Mouse (Mus musculus) embryonic facial prominence, embryonic 13.5 days (tissue): ENCODE measurements at regions not wholly inside any gene's neighbourhood (a gene's known extent, or its start where the extent isn't known, plus 50 kb on each side); places are given as distances from the start of the nearest gene placed in this dataset.
"Not testable (repeated sequence)": the region's sequence is repeated elsewhere in the genome, so short reads cannot be mapped to it uniquely, and the experiment has no call there.

Experiments used
- ATAC-seq: fragments of 200-750 bp; cut with Nextera tagmentation; 2 replicates; pipeline ENCODE4 v1.8.0; 2017; ENCODE audit warnings: low read depth; ENCODE audit not compliant: insufficient number of reproducible peaks, insufficient read depth, low FRiP score, low TSS enrichment
- H3K27ac ChIP-seq: fragments of 300-500 bp; sonication (generic); 2 replicates; pipeline ENCODE4 v1.5.1; 2015; ENCODE audit warnings: moderate library complexity, mild to moderate bottlenecking, inconsistent platforms
- H3K27me3 ChIP-seq: fragments of 300-500 bp; sonication (generic); 2 replicates; pipeline ENCODE4 v1.6.1; 2015; ENCODE audit warnings: mild to moderate bottlenecking, inconsistent platforms
- H3K36me3 ChIP-seq: fragments of 300-500 bp; sonication (generic); 2 replicates; pipeline ENCODE4 v1.6.1; 2015; ENCODE audit warnings: mild to moderate bottlenecking, inconsistent platforms
- H3K4me1 ChIP-seq: fragments of 300-500 bp; sonication (generic); 2 replicates; pipeline ENCODE4 v1.6.1; 2015; ENCODE audit warnings: inconsistent platforms
- H3K4me2 ChIP-seq: fragments of 300-500 bp; sonication (generic); 2 replicates; pipeline ENCODE4 v1.6.1; 2015; ENCODE audit warnings: moderate library complexity, mild to moderate bottlenecking, inconsistent platforms
- H3K4me3 ChIP-seq: fragments of 300-500 bp; sonication (generic); 2 replicates; pipeline ENCODE4 v1.5.1; 2015; ENCODE audit warnings: mild to moderate bottlenecking, inconsistent platforms
- H3K9ac ChIP-seq: fragments of 300-500 bp; sonication (generic); 2 replicates; pipeline ENCODE4 v1.6.1; 2015; ENCODE audit warnings: mild to moderate bottlenecking, inconsistent platforms
- H3K9me3 ChIP-seq: fragments of 300-500 bp; sonication (generic); 2 replicates; pipeline ENCODE4 v1.6.1; 2016; ENCODE audit warnings: inconsistent platforms
- WGBS: fragments of 180-500 bp; shearing (Covaris S2); methylation state at CpG from one replicate; pipeline ENCODE4 v1.1.7; 2015; ENCODE audit warnings: mixed read lengths; 5-methylcytosine and 5-hydroxymethylcytosine counted together

- Histone ChIP-seq H3K36me3 (no peaks in the 10 kb centered on the region), H3K4me1 (no peaks in the 10 kb centered on the region), H3K4me2 (no peak overlapping the region), H3K9ac (no peak overlapping the region), H3K27me3 (no peaks in the 10 kb centered on the region), H3K9me3 (no peaks in the 10 kb centered on the region), H3K27ac (no peak overlapping the region), H3K4me3 (no peak overlapping the region)
- WGBS = 74% methylated on average over 1 of the region's 1 CpGs
- no peak for ATAC-seq
Measured at GRCm38 (mm10) chr16:49441225-49441624, 257.8 kb upstream of the Ift57 start.

DNA sequence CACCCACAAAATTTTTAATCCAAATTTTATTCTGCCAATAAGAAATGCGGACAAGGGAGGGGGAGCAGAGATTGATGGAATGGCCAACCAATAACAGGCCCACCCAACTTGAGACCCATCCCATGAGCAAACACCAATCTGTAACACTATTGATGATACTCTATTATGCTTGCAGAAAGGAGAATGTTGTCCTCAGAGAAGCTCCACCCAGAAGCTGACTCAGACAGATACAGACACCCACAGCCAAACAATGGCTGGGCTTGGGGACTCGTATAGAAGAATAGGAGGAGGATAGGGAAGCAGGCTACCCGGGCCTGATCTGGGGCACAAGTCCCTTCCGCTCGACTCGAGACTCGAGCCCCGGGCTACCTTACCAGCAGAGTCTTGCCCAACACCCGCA is 251.7 kb upstream of the Ift57 start:
- not testable (repeated sequence) for H3K27ac ChIP-seq, ATAC-seq, H3K4me1 ChIP-seq, H3K36me3 ChIP-seq, H3K4me2 ChIP-seq, H3K27me3 ChIP-seq, H3K9ac ChIP-seq, H3K4me3 ChIP-seq, H3K9me3 ChIP-seq
- 95% methylated on average over 8 of the region's 9 CpGs for WGBS

DNA sequence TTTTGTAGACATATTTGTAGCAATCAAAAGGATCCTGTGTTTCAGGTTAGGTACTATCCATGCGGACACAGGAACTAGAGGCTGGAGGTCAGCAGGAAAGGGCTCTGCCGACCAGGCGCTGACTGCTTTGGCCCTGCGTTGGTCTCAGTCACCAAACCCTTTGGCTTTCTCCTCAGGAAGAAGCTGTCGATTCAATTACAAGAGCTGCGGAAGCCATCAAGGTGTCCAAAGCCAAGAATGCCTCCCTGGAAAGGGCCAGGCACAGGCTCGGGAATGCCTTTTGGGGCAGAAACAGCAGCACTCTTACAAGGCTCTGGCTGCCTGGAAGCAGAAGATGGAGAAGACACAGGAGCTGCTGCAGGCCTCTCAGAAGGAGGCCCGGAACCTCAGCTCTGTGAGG is 205.2 kb upstream of the Ift57 start:
- 83% methylated on average over 8 of the region's 8 CpGs for WGBS

GRCm38 (mm10) chr16:49497521-49498010 is 201.5 kb upstream of the Ift57 start:
- no peaks in the 10 kb centered on the region for H3K9me3 ChIP-seq
- H3K9ac ChIP-seq = no peak overlapping the region
- no peak for ATAC-seq
- 88% methylated on average over 3 of the region's 3 CpGs for WGBS
- no peaks in the 10 kb centered on the region for H3K4me1 ChIP-seq
- no peak overlapping the region for H3K4me3 ChIP-seq
- H3K36me3 ChIP-seq = no peaks in the 10 kb centered on the region
- H3K27ac ChIP-seq = no peak overlapping the region
- no peak overlapping the region for H3K4me2 ChIP-seq
- no peaks in the 10 kb centered on the region for H3K27me3 ChIP-seq

More for the DNA sequence above, 205.2 kb upstream of the Ift57 start:
- H3K4me2 ChIP-seq = no peak overlapping the region
- H3K9me3 ChIP-seq = no peaks in the 10 kb centered on the region; the same call in 1 of the 2 replicates
- no peaks in the 10 kb centered on the region for H3K4me1 ChIP-seq
- no peak overlapping the region for H3K27ac ChIP-seq
- ATAC-seq = no peak
- H3K9ac ChIP-seq = no peak overlapping the region
- H3K4me3 ChIP-seq = no peak overlapping the region
- H3K36me3 ChIP-seq = no peaks in the 10 kb centered on the region
- H3K27me3 ChIP-seq = no peaks in the 10 kb centered on the region

DNA sequence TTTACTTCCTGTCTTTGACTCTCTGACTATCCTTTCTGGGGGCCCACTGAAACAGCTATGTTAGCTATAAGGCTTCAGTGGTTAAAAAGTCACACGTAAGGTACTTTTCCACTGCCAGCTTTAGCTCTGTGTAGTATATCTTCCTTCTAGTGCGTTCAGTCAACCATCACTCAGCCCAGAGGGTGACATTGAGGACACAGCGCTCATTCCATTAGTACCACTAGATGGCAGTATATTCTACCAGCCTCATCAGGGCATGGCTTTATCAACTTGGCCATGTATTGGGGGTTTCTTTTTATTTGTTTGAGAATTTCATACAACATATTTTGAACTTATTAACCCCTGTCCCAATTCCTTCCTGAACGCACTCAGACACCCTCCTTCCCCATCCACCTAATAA is 198.2 kb upstream of the Ift57 start:
- Histone ChIP-seq H3K4me3 (no peak overlapping the region), H3K9me3 (no peaks in the 10 kb centered on the region), H3K4me2 (no peak overlapping the region), H3K27ac (no peak overlapping the region), H3K9ac (no peak overlapping the region), H3K4me1 (no peaks in the 10 kb centered on the region), H3K27me3 (no peaks in the 10 kb centered on the region), H3K36me3 (no peaks in the 10 kb centered on the region)
- no peak for ATAC-seq
- WGBS = 33% methylated on average over 4 of the region's 4 CpGs

DNA sequence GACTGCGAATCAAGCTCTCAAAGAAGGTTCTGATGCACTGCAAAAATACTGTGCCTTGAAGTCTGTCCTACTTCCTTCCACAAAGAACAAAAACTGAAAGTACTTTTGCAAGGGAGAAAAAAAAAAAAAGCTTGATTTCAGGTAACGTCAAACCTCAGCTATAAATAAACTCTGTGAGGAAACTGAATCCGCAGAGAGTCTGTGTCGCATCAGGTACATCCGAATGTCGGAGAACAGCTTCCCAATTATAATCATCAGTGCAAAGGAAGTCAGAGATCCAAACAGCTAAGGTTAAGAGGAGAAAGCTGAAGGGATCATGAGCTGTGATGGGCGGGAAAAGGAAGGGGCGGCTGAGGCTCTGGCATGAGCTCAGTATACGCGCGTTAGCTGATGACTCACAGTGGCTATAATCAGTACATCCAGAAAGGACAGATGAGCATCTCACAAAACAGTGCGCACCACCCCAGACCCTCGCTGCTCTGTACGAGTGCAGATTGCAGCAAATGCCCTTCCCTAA is 195.1 kb upstream of the Ift57 start:
- 57% methylated on average over 14 of the region's 14 CpGs for WGBS
- Histone ChIP-seq H3K27ac (no peak overlapping the region), H3K27me3 (no peaks in the 10 kb centered on the region), H3K4me3 (no peak overlapping the region), H3K4me2 (no peak overlapping the region; the same call in none of the 2 replicates), H3K4me1 (no peaks in the 10 kb centered on the region), H3K9me3 (no peaks in the 10 kb centered on the region), H3K9ac (no peak overlapping the region), H3K36me3 (no peaks in the 10 kb centered on the region)
- ATAC-seq = no peak

DNA sequence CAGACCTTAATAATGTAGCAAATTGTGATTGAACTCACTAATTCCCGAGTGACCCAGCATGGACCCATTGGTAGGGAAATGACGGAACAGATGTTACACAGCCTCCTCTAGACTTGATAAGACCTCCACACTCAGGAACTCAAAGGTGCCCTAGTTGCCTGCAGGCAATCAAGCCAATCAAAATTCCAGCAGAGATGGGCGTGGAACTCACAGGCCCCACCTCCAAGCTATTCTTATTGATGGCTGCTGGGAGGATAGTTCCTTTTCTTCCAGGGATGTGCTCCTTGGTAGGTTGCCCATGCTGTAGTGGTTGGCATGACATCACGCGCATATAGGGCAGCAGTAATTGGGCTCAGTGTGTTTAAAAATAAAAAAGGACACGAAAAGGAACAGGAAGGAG is 194.4 kb upstream of the Ift57 start:
- no peak overlapping the region for H3K4me2 ChIP-seq
- no peaks in the 10 kb centered on the region for H3K9me3 ChIP-seq
- no peak overlapping the region for H3K9ac ChIP-seq
- H3K27me3 ChIP-seq = no peaks in the 10 kb centered on the region
- ATAC-seq = no peak
- H3K4me3 ChIP-seq = no peak overlapping the region
- no peaks in the 10 kb centered on the region for H3K36me3 ChIP-seq
- WGBS = 80% methylated on average over 6 of the region's 6 CpGs
- no peak overlapping the region for H3K27ac ChIP-seq
- H3K4me1 ChIP-seq = no peaks in the 10 kb centered on the region

DNA sequence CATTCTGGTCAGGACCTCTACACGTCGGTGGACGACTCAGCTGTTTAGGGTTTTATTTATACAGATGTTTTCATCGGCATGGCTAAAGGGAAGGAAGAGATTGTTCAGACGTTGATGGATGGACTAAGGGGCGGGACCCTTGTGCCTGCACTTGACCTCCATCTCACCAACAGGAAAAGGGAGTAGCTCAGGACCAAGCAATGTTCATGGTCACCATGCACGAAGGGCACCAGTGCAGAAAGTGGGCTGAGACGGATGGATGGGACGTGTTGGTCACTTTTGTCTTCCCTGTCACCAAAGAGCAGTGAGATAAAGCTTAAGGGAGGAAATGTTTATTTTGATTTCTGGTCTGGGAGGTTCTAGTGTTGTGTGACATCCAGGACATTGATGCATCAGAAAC is 193.8 kb upstream of the Ift57 start:
- no peak overlapping the region for H3K4me2 ChIP-seq
- WGBS = 88% methylated on average over 9 of the region's 9 CpGs
- no peak overlapping the region for H3K9ac ChIP-seq
- no peaks in the 10 kb centered on the region for H3K9me3 ChIP-seq
- no peaks in the 10 kb centered on the region for H3K27me3 ChIP-seq
- no peak for ATAC-seq
- H3K27ac ChIP-seq = no peak overlapping the region
- no peaks in the 10 kb centered on the region for H3K36me3 ChIP-seq
- H3K4me1 ChIP-seq = no peaks in the 10 kb centered on the region
- H3K4me3 ChIP-seq = no peak overlapping the region

DNA sequence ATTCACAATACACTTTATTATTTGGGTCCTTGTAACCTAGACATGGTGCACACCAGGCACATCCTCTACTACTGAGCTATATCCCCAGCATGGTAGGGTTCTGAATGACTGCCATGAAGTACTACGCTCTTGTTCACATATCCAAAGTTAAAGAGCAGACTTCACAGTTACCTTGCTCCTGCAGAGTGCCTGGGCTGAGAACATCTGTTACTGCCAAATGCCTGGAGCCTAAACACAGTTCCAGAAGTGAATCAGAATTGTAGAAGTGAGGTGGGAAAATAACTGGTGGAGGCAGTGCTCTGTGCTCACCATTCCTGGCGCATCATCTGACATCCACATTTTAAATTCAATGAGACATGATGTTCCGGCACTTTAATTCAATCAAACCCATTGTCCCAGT is 180.2 kb upstream of the Ift57 start:
- Histone ChIP-seq H3K4me2 (no peak overlapping the region), H3K27ac (no peak overlapping the region), H3K36me3 (no peaks in the 10 kb centered on the region), H3K9ac (no peak overlapping the region), H3K4me3 (no peak overlapping the region), H3K4me1 (no peaks in the 10 kb centered on the region), H3K9me3 (no peaks in the 10 kb centered on the region), H3K27me3 (no peaks in the 10 kb centered on the region)
- WGBS = 85% methylated on average over 3 of the region's 3 CpGs
- ATAC-seq = no peak

DNA sequence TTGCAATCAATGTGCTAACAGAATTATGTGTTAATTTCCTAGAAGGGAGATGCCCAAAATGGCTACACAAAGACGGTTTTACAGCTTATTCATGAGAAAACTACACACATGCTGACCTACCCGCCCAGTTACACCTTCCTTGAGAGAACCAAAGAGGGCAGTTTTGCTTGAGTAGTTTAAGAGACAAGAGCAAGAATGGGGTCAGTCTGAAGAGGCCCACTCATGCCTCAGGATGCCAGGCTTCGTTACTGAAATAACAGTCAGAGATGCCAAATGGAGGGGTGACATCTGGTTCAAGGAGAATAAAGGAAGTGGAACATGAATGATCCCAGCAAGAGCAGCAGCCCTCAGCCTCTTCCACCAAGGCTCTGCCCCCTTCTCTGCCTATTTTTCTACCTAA is 178.6 kb upstream of the Ift57 start:
- Histone ChIP-seq H3K27ac (no peak overlapping the region), H3K4me1 (no peaks in the 10 kb centered on the region), H3K4me2 (no peak overlapping the region), H3K9me3 (no peaks in the 10 kb centered on the region), H3K4me3 (no peak overlapping the region), H3K36me3 (no peaks in the 10 kb centered on the region), H3K9ac (no peak overlapping the region), H3K27me3 (no peaks in the 10 kb centered on the region)
- WGBS = 73% methylated on average over 3 of the region's 3 CpGs
- ATAC-seq = no peak

DNA sequence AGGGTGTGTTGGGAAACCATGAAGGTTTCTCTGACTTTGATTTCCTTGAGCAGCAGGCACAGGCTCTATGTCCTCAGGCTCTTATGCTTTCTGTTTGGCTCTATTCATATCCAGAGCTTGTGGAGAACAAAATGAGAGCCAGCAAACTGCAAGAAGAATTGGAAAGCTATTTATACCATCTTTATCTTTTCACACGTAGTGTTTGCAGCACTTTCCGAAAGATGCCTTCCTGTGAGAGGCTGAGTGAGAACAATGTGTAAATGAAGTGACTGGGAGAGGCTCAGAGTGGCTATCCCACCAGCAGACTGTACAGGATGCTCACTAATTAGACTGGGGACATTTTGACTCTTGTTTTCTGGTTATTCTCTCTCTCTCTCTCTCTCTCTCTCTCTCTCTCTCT is 177.3 kb upstream of the Ift57 start:
- H3K27ac ChIP-seq = no peak overlapping the region
- no peak overlapping the region for H3K9ac ChIP-seq
- no peak for ATAC-seq
- no peaks in the 10 kb centered on the region for H3K36me3 ChIP-seq
- no peaks in the 10 kb centered on the region for H3K4me1 ChIP-seq
- H3K4me2 ChIP-seq = no peak overlapping the region
- WGBS = 60% methylated on average over 2 of the region's 2 CpGs
- no peaks in the 10 kb centered on the region for H3K9me3 ChIP-seq
- H3K4me3 ChIP-seq = no peak overlapping the region
- no peaks in the 10 kb centered on the region for H3K27me3 ChIP-seq

DNA sequence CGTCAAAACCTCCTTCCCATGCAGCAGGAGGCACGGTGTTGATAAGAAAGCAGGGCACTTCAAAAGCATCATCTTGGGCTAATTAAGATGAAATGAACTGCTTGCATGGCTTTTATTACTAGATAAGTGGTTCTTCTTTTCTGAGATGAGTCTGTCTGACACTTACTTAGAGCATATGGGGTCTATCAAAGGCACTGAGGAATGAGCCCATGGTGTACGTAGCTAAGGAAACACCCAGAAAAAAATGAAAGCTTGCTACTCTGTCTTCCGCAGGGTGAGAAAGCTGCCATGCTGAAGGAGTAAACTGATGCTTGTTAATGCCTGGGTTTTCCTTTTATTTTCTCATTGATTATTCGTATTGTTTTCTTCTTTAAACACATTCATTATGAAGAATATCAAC is 176.5 kb upstream of the Ift57 start:
- WGBS = 63% methylated on average over 5 of the region's 5 CpGs
- no peak for ATAC-seq
- H3K9ac ChIP-seq = no peak overlapping the region
- H3K4me1 ChIP-seq = no peaks in the 10 kb centered on the region
- H3K27ac ChIP-seq = no peak overlapping the region
- no peak overlapping the region for H3K4me3 ChIP-seq
- no peaks in the 10 kb centered on the region for H3K9me3 ChIP-seq
- H3K27me3 ChIP-seq = no peaks in the 10 kb centered on the region
- no peak overlapping the region for H3K4me2 ChIP-seq
- H3K36me3 ChIP-seq = no peaks in the 10 kb centered on the region

GRCm38 (mm10) chr16:49528618-49529017 is 170.4 kb upstream of the Ift57 start:
- H3K9me3 ChIP-seq, H3K9ac ChIP-seq, H3K4me3 ChIP-seq, H3K4me1 ChIP-seq, H3K27me3 ChIP-seq, H3K36me3 ChIP-seq, H3K4me2 ChIP-seq, H3K27ac ChIP-seq, ATAC-seq: not testable (repeated sequence)
- 80% methylated on average over 2 of the region's 2 CpGs for WGBS
